Mouse (Mus musculus) spleen, adult 2 months (tissue): Measurements from ENCODE around the gene Pnpla6. TPM values are rescaled to one million over a fixed set of nuclear protein-coding genes. Genes with fewer than 3 reads are reported as not detected.
A peak's percentile ranks its signal among the peaks of the same experiment; 100 is the strongest.

Experiments used
- DNase-seq, 2 experiments: peaks; one replicate each; pipeline versions ENCODE4 v3.0.0 to v3.0.0-alpha.2; 2012 to 2021; ENCODE audit warnings: low spot score in 2 of 2, low read depth in 1 of 2
- H3K27ac ChIP-seq: fragments of 200-500 bp; 2 replicates; pipeline ENCODE4 v1.5.1; 2012; ENCODE audit warnings: low read length, inconsistent platforms; ENCODE audit not compliant: insufficient read depth
- H3K27me3 ChIP-seq: fragments of 200-500 bp; 2 replicates; pipeline ENCODE4 v1.6.1; 2012; ENCODE audit warnings: mild to moderate bottlenecking, moderate library complexity, low read length, inconsistent platforms; ENCODE audit not compliant: control insufficient read depth, insufficient read depth
- H3K36me3 ChIP-seq: fragments of 200-500 bp; 2 replicates; pipeline ENCODE4 v1.6.1; 2012; ENCODE audit warnings: mild to moderate bottlenecking, low read length, inconsistent platforms; ENCODE audit not compliant: control insufficient read depth, insufficient read depth
- H3K4me1 ChIP-seq: fragments of 200-500 bp; 2 replicates; pipeline ENCODE4 v1.6.1; 2011; ENCODE audit warnings: inconsistent platforms; ENCODE audit not compliant: control insufficient read depth, insufficient read depth, insufficient read length
- H3K4me3 ChIP-seq: fragments of 200-500 bp; 2 replicates; pipeline ENCODE4 v1.5.1; 2011; ENCODE audit warnings: mild to moderate bottlenecking, inconsistent platforms; ENCODE audit not compliant: insufficient read depth, insufficient read length; ENCODE audit errors: extremely low read depth
- CTCF ChIP-seq: fragments of 200-500 bp; IDR thresholded peaks from 2 replicates; pipeline ENCODE4 v1.5.1; 2011; ENCODE audit warnings: mild to moderate bottlenecking, inconsistent platforms; ENCODE audit not compliant: insufficient read depth, insufficient read length, insufficient replicate concordance; ENCODE audit errors: extremely low read depth
- POLR2A ChIP-seq: fragments of 200-500 bp; IDR thresholded peaks from 2 replicates; pipeline ENCODE4 v1.6.1; 2011; ENCODE audit warnings: low read depth, low read length, inconsistent platforms
- WGBS: fragments of 180-500 bp; shearing (Covaris S2); methylation state at CpG from one replicate; pipeline ENCODE4 v1.1.7; 2018; 5-methylcytosine and 5-hydroxymethylcytosine counted together
- polyA plus RNA-seq: library from polyadenylated mRNA; depleted of rRNA; stranded (reverse); fragments of >200 nt; gene quantifications from 2 replicates; pipeline ENCODE4 v1.2.3, GENCODE M21; 2012

The Pnpla6 gene
- polyA plus RNA-seq, 1 experiment: 56.0 TPM

GRCm38 (mm10) chr8:3514681-3515247 is 420 bp upstream of the Pnpla6 start:
- 44% methylated on average over 13 of the region's 13 CpGs for WGBS
- Histone ChIP-seq H3K36me3 (peaks cover 3% of the 10 kb centered on the region), H3K27ac (no peak overlapping the region), H3K27me3 (no peaks in the 10 kb centered on the region), H3K4me3 (no peak overlapping the region), H3K4me1 (no peaks in the 10 kb centered on the region; the same call in 1 of the 2 replicates)
- no peak for TF ChIP-seq CTCF
- TF ChIP-seq POLR2A: no peak; the same call in 1 of the 2 replicates
- DNase-seq: no peak

- Histone ChIP-seq H3K27me3 (no peaks in the 10 kb centered on the region), H3K4me3 (peak overlapping the region; percentile 66), H3K36me3 (no peaks in the 10 kb centered on the region), H3K27ac (peak overlapping the region; percentile 50), H3K4me1 (no peaks in the 10 kb centered on the region; the same call in 1 of the 2 replicates)
- no peak for TF ChIP-seq POLR2A
- no peak for TF ChIP-seq CTCF
- under 1% methylated on average over 25 of the region's 25 CpGs for WGBS
- peak in 1 of 2 experiments; percentile 20 for DNase-seq
Observed at GRCm38 (mm10) chr8:3515771-3516417, 710 bp downstream of the Pnpla6 start.

- no peak for TF ChIP-seq CTCF
- peak; percentile 32; the same call in 1 of the 2 replicates for TF ChIP-seq POLR2A
- WGBS: under 1% methylated on average over 36 of the region's 36 CpGs
- peak; percentile 82 to 93 for DNase-seq
- H3K36me3 ChIP-seq: peaks cover 1% of the 10 kb centered on the region; the same call in 1 of the 2 replicates
- no peaks in the 10 kb centered on the region for H3K27me3 ChIP-seq
- H3K27ac ChIP-seq: peak overlapping the region; percentile 50
- peak overlapping the region; percentile 66 for H3K4me3 ChIP-seq
- H3K4me1 ChIP-seq: no peaks in the 10 kb centered on the region; the same call in 1 of the 2 replicates
Observed at GRCm38 (mm10) chr8:3516450-3517116, 1.4 kb downstream of the Pnpla6 start.

- peak overlapping the region; percentile 66 for H3K4me3 ChIP-seq
- TF ChIP-seq POLR2A (no peak), CTCF (no peak)
- H3K27ac ChIP-seq: no peak overlapping the region; the same call in 1 of the 2 replicates
- no peaks in the 10 kb centered on the region; the same call in 1 of the 2 replicates for H3K4me1 ChIP-seq
- H3K27me3 ChIP-seq: no peaks in the 10 kb centered on the region
- WGBS: 6% methylated on average over 16 of the region's 16 CpGs
- H3K36me3 ChIP-seq: peaks cover 1% of the 10 kb centered on the region; the same call in 1 of the 2 replicates
- DNase-seq: no peak
Observed at GRCm38 (mm10) chr8:3517117-3517495, 1.9 kb downstream of the Pnpla6 start.

GRCm38 (mm10) chr8:3522007-3522697 is 7.0 kb downstream of the Pnpla6 start:
- H3K4me3 ChIP-seq: no peak overlapping the region
- no peaks in the 10 kb centered on the region for H3K27me3 ChIP-seq
- H3K27ac ChIP-seq: no peak overlapping the region
- peaks cover 21% of the 10 kb centered on the region for H3K36me3 ChIP-seq
- WGBS: 84% methylated on average over 13 of the region's 13 CpGs
- DNase-seq: no peak
- no peaks in the 10 kb centered on the region for H3K4me1 ChIP-seq
- TF ChIP-seq CTCF: no peak
- no peak for TF ChIP-seq POLR2A

- H3K27ac ChIP-seq: no peak overlapping the region
- WGBS: 84% methylated on average over 5 of the region's 5 CpGs
- no peak overlapping the region for H3K4me3 ChIP-seq
- DNase-seq: no peak
- H3K36me3 ChIP-seq: peaks cover 22% of the 10 kb centered on the region
- TF ChIP-seq POLR2A (no peak), CTCF (no peak)
- no peaks in the 10 kb centered on the region for H3K27me3 ChIP-seq
- no peaks in the 10 kb centered on the region for H3K4me1 ChIP-seq
Observed at GRCm38 (mm10) chr8:3530816-3531215, 15.6 kb downstream of the Pnpla6 start.
